Mouse (Mus musculus) urinary bladder, postnatal 10 days (tissue): ENCODE results near the gene Gzmb.
"Not testable (repeated sequence)": the region's sequence is repeated elsewhere in the genome, so short reads cannot be mapped to it uniquely, and the experiment has no call there.

Source experiments
- DNase-seq: peaks from one replicate; pipeline ENCODE4 v3.0.0; 2022; ENCODE audit warnings: low spot score

Gene Gzmb

DNA sequence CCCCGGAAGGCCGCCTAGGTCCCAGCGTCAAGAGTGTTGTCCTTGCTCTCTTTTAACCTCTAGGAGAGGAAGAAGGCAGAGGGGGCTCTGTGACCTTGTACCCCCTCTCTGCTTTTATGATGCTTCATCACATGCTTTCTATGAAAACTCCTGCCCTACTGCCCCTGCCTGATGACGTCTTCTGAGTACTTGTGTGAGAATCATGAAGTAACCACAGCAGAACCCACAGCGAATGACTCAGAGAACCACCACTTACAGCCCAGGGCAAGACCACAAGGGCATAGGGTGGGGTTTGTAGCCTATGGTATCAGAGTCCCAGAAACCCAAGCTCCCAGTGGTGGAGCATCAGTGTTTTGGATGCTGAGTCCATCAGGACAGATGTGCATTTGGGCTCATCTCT is at the start of gene Gzmb:
TSS of gene Gzmb (minus strand) at position 108 of the 400 bp plus-strand sequence.
- DNase-seq = no peak

DNA sequence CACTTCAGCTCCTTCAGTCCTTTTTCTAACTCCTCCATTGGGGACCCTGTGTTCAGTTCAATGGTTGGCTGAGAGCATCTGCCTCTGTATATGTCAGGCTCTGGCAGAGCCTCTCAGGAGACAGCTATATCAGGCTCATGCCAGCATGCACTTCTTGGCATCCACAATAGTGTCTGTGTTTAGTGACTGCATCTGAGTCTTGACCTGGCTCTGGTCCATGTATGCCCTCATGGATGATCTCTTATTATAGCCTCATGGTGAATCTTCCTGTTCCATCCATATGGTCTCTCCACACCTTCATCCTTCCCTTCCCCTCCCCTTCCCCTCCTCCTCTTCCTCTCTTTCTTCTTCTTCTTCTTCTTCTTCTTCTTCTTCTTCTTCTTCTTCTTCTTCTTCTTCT is 49.7 kb upstream of the Gzmb start:
- not testable (repeated sequence) for DNase-seq

DNA sequence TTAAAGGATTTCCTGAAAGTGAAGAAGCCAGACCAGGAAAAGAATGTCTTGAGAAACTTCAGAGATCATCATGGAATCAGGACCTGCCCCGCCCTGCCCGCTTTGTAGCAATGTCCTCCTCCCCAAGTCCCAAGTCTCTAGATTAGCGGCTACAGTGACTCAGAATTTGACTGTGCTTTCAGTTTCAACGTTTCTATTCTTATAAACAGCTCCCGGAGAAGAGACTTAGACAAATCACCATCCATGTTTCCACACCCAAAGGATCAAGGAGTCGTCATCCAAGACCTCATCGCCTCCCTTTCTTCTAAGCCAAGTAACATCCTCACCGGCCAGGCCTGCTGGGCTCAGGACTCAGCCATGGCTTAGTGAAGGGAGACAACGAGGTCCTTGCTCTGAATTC is 48.2 kb upstream of the Gzmb start:
- no peak for DNase-seq

- no peak for DNase-seq
Measured at GRCm38 (mm10) chr14:56304149-56304548, 42.1 kb upstream of the Gzmb start.

DNA sequence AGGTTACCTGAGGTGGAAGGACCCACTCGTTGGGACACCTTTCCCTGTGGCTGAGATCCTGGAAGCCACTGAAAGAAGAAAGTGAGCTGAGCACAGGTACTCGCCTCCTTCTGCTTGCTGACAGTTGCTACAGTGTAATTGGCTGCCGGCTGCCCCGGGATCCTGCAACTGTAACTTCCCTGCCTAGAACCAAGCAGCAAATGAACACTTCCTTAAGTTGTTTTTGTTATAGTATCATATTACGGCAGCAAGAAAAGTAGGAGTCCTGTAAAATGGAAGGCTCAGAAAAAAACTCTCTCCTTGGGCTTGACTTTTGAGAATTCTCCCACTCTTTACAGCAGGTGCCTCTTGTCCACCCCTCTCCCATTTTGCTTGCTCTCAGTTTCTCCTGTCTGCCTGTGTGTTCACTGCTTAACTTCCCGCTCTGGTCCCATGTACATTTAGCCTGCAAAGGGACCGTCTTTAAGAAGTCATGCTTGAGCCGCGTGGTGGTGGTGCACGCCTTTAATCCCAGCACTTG is 41.5 kb upstream of the Gzmb start:
- no peak for DNase-seq

DNA sequence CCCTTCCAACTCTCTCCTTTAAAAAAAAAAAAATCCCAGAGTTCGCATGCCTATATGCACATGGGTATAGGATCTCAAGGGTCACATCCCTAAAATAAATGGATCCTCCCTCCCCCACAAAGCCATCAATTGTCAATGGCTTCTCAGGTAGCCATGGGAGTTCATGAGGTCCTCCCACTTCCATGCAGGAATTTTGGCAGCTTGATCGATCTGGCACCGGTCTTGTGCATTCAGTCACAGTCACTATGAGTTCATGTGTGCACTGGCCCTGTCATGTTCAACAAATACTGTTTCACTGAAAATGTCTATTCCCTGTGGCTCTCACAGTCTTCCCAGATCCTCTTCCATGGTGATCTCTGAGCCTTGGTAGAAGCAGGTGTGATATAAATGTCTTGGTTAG is 40.0 kb upstream of the Gzmb start:
- DNase-seq = no peak

GRCm38 (mm10) chr14:56296786-56297185 is 34.7 kb upstream of the Gzmb start:
- no peak for DNase-seq

DNA sequence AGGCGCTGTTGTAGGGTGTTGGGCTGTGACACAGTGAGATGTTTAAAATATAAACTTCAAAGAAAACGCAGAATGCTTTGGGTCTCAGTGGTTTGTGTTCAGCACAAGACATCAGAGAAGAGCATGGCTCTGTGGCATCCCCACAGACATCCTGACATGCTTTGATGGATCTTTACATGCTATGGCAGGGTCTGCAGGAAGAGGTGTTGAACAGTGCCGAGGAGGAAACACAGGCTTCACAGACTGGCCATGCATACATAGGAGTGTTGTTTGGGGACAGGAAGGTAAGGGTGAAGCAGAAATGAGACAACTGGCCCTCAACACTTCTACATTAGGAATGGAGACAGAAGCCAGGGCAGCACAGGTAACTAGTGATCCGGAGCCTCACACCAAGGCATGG is 34.0 kb upstream of the Gzmb start:
- no peak for DNase-seq

DNA sequence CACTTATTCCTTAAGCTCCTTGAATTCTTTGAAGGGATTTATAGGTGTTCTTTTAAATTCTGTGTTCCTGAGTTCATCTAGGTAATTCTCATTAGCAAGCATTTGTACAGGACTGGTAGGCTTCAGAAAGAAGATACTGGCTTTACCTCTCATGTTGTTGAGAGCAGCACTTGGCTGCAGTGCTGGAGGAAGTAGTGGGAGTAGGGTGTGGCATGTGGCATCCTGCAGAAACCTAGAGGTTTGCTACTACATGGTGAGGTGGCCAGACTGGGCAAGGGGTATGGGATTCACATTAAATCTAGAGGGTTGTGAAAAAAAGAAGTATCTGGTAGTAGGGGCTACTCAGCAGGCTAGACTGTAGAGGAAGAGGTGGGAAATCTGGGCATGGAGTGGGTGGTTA is 31.1 kb upstream of the Gzmb start:
- no peak for DNase-seq

DNA sequence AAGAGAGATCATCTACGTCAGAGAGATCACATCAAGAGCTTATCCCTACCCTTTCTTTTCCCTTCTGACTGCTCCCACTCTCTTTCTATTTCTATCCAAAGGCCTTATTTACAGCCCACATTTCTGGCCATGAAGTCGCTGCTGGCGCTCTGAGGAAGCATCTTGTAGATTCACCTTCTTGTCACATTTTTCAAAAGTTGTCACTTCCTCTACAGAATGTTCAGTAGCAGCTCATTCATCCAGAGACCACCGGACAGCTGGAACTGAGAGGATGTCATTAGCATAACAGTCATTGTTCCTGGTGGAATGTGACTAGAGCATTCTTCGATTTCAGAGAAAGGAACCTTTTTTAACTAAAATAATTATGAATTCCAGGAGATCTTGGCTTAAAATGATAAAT is 26.6 kb upstream of the Gzmb start:
- no peak for DNase-seq

DNA sequence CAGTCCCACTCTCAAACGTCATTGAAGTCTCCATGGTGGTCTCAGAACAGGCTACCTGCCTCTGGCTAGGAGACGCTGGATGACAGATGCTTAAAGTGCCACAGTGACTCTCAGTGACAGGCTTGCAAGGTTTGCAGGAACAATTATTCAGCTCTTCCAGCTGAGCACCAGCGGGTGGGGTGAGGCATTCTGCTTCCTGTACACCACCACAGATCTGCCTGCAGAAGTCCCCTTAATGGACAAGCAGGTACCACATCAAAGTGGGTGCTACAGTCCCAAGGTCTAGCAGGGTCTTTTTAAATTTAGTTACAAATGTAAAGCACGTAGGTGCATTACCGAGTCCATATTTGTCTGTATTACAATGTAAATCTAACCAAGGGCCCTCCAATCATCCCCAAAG is 25.7 kb upstream of the Gzmb start:
- no peak for DNase-seq

- no peak for DNase-seq
Measured at GRCm38 (mm10) chr14:56284356-56285325, 22.6 kb upstream of the Gzmb start.

GRCm38 (mm10) chr14:56283816-56284215 is 21.8 kb upstream of the Gzmb start:
- DNase-seq = no peak

- no peak for DNase-seq
Measured at GRCm38 (mm10) chr14:56281090-56281489, 19.0 kb upstream of the Gzmb start.

GRCm38 (mm10) chr14:56278691-56279090 is 16.6 kb upstream of the Gzmb start:
- DNase-seq = not testable (repeated sequence)

- DNase-seq = not testable (repeated sequence)
Measured at GRCm38 (mm10) chr14:56276096-56276495, 14.0 kb upstream of the Gzmb start.

- no peak for DNase-seq
Measured at GRCm38 (mm10) chr14:56266109-56266508, 4.0 kb upstream of the Gzmb start.

DNA sequence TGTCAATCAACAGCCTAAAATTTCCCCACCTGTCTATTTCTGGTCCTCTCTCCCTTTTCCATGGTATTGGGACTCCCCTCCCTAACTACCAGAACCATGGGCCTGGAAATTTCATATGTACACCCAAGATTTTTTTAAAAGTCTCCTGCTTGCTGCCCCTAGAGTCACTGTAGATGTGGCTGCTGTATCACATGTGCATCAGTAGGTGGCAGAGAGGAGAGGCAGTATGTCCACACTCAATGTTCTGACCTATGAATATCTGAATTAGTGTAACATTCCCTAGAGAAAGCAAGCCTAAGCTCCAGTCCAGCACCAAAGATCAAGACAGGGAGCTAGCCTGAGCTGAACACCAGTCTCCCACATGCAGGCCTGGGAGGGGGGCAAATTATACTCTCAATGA is 21.7 kb downstream of the Gzmb start:
- DNase-seq = no peak

DNA sequence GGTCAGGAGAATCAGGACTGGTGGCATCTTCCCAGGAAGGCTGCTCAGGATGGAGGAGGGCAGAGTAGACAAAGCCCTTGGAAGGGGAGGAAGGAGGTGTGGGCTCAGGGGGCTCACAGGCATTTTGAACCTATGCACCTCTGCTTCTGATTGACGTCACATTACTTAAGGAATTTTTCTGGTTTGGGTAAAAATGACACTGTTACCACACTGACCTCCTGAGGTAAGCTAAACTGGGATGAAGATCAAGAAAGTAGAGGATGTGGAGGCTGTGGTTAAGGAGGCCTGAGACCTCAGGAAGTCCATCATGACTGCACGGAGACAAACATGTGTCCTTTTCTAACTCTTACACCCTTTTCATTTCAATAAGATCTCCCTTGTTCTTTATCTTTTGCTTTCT is 27.5 kb downstream of the Gzmb start, which contains the start of gene Gzmc:
TSS of gene Gzmc (minus strand) at position 101 of the 400 bp plus-strand sequence.
- no peak for DNase-seq

DNA sequence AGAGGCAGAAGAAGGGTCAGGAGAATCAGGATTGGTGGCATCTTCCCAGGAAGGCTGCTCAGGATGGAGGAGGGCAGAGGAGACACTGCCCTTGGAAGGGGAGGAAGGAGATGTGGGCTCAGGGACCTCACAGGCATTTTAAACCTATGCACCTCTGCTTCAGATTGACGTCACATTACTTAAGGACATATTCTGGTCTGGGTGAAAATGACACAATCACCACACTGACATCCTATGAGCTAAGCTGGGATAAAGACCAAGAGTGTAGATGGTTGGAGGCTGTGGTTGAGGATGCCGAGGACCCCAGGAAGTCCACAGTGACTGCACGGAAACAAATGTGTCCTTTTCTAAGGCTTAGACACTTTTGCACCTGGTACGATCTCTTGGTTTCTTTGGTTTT is 50.7 kb downstream of the Gzmb start, which contains the start of gene Gzmf:
TSS of gene Gzmf (minus strand) at position 101 of the 400 bp plus-strand sequence.
- no peak for DNase-seq
